Mouse (Mus musculus): ENCODE results near the gene Atxn7l1. TPM values are rescaled to one million over a fixed set of nuclear protein-coding genes. Genes with fewer than 3 reads are reported as not detected.
A peak's percentile ranks its signal among the peaks of the same experiment; 100 is the strongest.

Gene Atxn7l1
- polyA plus RNA-seq, 1 experiment from 2014 or later, result 16.0 TPM

DNA sequence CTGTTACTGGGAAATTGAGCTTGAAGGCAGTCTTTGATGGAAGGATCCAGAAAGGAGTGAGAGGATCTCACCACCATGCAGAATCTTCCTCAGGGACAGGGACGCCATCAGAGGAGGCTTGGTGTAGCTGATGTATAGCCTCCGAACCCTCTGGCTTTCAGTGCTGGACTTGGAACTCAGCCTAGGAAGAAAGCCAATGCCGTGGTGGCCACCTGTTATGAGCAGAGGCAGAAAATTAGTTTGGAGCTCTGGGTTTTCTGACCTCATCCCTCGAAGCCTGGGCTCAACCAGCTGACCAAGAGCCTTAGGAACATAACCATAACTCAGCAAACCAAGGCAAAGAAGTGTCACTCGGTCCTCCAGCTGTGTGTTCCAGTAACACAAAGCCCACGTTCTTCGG lies 71.9 kb downstream of the Atxn7l1 start:
- Histone ChIP-seq H3K27ac (ENCODE audit: low read depth, low read length) (0 out of 2 replicates have a peak overlapping the region, but pooled peaks have one; percentile 13), H3K4me1 (replicated peaks; ENCODE audit: control insufficient read depth, insufficient read depth, low read length) (peaks cover 2% of the 10 kb centered on the region; the same call in 1 of the 2 replicates), H3K9ac (ENCODE audit: low read length) (no peak overlapping the region), H3K9me3 (ENCODE audit: control insufficient read depth, low read length) (no peaks in the 10 kb centered on the region), H3K36me3 (ENCODE audit: control insufficient read depth, insufficient read depth, low read length) (no peaks in the 10 kb centered on the region), H3K27me3 (ENCODE audit: control insufficient read depth, insufficient read depth, low read length) (no peaks in the 10 kb centered on the region), H3K4me3 (ENCODE audit: low read depth, low read length) (no peak overlapping the region), H3K4me2 (ENCODE audit: low read depth, low read length, severe bottlenecking) (no peak overlapping the region)
- ATAC-seq (replicated peaks; ENCODE audit: low FRiP score) (no peak), DNase-seq (ENCODE audit: low spot score) (no peak)
- whole genome bisulfite sequencing, result 91% methylated on average over 7 of the region's 7 CpGs

DNA sequence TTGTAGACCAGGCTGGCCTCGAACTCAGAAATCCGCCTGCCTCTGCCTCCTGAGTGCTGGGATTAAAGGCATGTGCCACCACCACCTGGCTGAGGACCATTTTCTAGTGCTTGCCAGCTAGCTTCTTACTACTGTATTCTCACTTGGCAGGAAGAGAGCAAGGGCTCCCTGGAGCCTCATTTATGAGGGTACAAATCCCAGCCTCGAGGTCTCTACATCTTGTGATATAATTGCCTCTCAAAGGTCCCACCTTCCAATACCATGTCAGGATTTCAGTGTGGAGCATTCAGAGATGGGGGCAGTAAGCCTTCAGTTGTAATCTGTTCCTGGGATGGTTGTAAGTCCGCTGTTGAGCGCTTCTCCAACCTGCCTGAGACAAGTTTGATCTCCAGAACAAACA lies 72.6 kb downstream of the Atxn7l1 start:
- no peak overlapping the region for H3K4me3 ChIP-seq (ENCODE audit: low read depth, low read length)
- ATAC-seq (replicated peaks; ENCODE audit: low FRiP score), result peak; percentile 30

DNA sequence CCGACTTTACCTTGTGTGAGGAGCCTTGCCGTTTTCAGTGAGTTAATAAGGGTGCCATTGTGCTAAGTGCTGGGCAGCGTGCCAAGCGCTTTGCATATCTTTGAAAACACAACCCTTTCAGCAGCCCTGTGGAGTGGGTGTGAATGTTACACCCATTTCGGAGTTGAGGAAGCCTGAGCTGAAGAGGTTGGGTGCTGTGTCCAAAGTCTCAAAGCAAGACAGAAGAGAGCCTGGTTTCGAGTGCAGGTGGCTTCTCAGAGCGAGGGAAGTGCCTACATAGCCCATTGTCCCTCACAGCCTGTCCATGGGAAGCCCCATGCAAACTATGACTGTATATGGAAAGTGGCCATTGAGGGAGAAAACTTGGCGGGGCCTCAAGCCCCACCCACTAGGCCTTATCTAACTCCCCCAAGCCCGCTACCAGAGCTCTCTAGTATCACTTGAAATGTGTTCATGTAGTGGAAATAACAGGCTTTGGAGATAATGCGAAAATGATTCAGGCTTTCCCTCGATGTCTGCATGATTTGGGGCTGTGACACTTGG lies 73.1 kb downstream of the Atxn7l1 start:
- WGBS, result 61% methylated on average over 11 of the region's 11 CpGs
- Histone ChIP-seq H3K9me3 (ENCODE audit: control insufficient read depth, low read length) (no peaks in the 10 kb centered on the region), H3K9ac (ENCODE audit: low read length) (no peak overlapping the region), H3K27me3 (ENCODE audit: control insufficient read depth, insufficient read depth, low read length) (no peaks in the 10 kb centered on the region), H3K27ac (ENCODE audit: low read depth, low read length) (peak overlapping the region; percentile 65; the same call in 1 of the 2 replicates), H3K4me1 (replicated peaks; ENCODE audit: control insufficient read depth, insufficient read depth, low read length) (peaks cover 12% of the 10 kb centered on the region), H3K4me2 (ENCODE audit: low read depth, low read length, severe bottlenecking) (no peak overlapping the region), H3K4me3 (ENCODE audit: low read depth, low read length) (no peak overlapping the region), H3K36me3 (ENCODE audit: control insufficient read depth, insufficient read depth, low read length) (no peaks in the 10 kb centered on the region)
- ATAC-seq (replicated peaks; ENCODE audit: low FRiP score) (peak; percentile 70), DNase-seq (ENCODE audit: low spot score) (peak; percentile 74)

More for the DNA sequence above, 72.6 kb downstream of the Atxn7l1 start:
- no peak overlapping the region for H3K9ac ChIP-seq (ENCODE audit: low read length)
- DNase-seq (ENCODE audit: low spot score), result no peak
- 72% methylated on average over 5 of the region's 5 CpGs for WGBS
- no peaks in the 10 kb centered on the region for H3K9me3 ChIP-seq (ENCODE audit: control insufficient read depth, low read length)
- no peak overlapping the region for H3K4me2 ChIP-seq (ENCODE audit: low read depth, low read length, severe bottlenecking)
- no peaks in the 10 kb centered on the region for H3K36me3 ChIP-seq (ENCODE audit: control insufficient read depth, insufficient read depth, low read length)
- no peaks in the 10 kb centered on the region for H3K27me3 ChIP-seq (ENCODE audit: control insufficient read depth, insufficient read depth, low read length)
- H3K27ac ChIP-seq (ENCODE audit: low read depth, low read length), result 0 out of 2 replicates have a peak overlapping the region, but pooled peaks have one; percentile 13
- H3K4me1 ChIP-seq (replicated peaks; ENCODE audit: control insufficient read depth, insufficient read depth, low read length), result peaks cover 7% of the 10 kb centered on the region; the same call in 1 of the 2 replicates

- DNase-seq (ENCODE audit: low spot score) (no peak), ATAC-seq (replicated peaks; ENCODE audit: low FRiP score) (no peak)
- no peak overlapping the region for H3K9ac ChIP-seq (ENCODE audit: low read length)
- no peak overlapping the region for H3K4me3 ChIP-seq (ENCODE audit: low read depth, low read length)
- H3K4me1 ChIP-seq (replicated peaks; ENCODE audit: control insufficient read depth, insufficient read depth, low read length), result peaks cover 12% of the 10 kb centered on the region
- H3K36me3 ChIP-seq (ENCODE audit: control insufficient read depth, insufficient read depth, low read length), result no peaks in the 10 kb centered on the region
- H3K27ac ChIP-seq (ENCODE audit: low read depth, low read length), result no peak overlapping the region
- 82% methylated on average over 7 of the region's 7 CpGs for WGBS
- H3K27me3 ChIP-seq (ENCODE audit: control insufficient read depth, insufficient read depth, low read length), result no peaks in the 10 kb centered on the region
- H3K9me3 ChIP-seq (ENCODE audit: control insufficient read depth, low read length), result no peaks in the 10 kb centered on the region
- no peak overlapping the region for H3K4me2 ChIP-seq (ENCODE audit: low read depth, low read length, severe bottlenecking)
These were observed 74.7 kb downstream of the Atxn7l1 start for GRCm38 (mm10) chr12:33222187-33222586.

- 33% methylated on average over 11 of the region's 11 CpGs for WGBS
- Histone ChIP-seq H3K4me2 (ENCODE audit: low read depth, low read length, severe bottlenecking) (peak overlapping the region; percentile 3; the same call in 1 of the 2 replicates), H3K27me3 (ENCODE audit: control insufficient read depth, insufficient read depth, low read length) (no peaks in the 10 kb centered on the region), H3K27ac (ENCODE audit: low read depth, low read length) (peak overlapping the region; percentile 62), H3K9me3 (ENCODE audit: control insufficient read depth, low read length) (no peaks in the 10 kb centered on the region), H3K36me3 (ENCODE audit: control insufficient read depth, insufficient read depth, low read length) (no peaks in the 10 kb centered on the region), H3K4me1 (replicated peaks; ENCODE audit: control insufficient read depth, insufficient read depth, low read length) (peaks cover 12% of the 10 kb centered on the region), H3K4me3 (ENCODE audit: low read depth, low read length) (no peak overlapping the region), H3K9ac (ENCODE audit: low read length) (peak overlapping the region; percentile 32; the same call in 1 of the 2 replicates)
- peak; percentile 82 for ATAC-seq (replicated peaks; ENCODE audit: low FRiP score)
- DNase-seq (ENCODE audit: low spot score), result peak; percentile 68
These were observed 77.6 kb downstream of the Atxn7l1 start for GRCm38 (mm10) chr12:33225117-33225541.

- no peaks in the 10 kb centered on the region for H3K27me3 ChIP-seq (ENCODE audit: control insufficient read depth, insufficient read depth, low read length)
- WGBS, result 80% methylated on average over 1 of the region's 1 CpGs
- ATAC-seq (replicated peaks; ENCODE audit: low FRiP score), result no peak
- H3K4me1 ChIP-seq (replicated peaks; ENCODE audit: control insufficient read depth, insufficient read depth, low read length), result peaks cover 12% of the 10 kb centered on the region
- H3K27ac ChIP-seq (ENCODE audit: low read depth, low read length), result no peak overlapping the region
- no peak overlapping the region for H3K4me3 ChIP-seq (ENCODE audit: low read depth, low read length)
- no peaks in the 10 kb centered on the region for H3K36me3 ChIP-seq (ENCODE audit: control insufficient read depth, insufficient read depth, low read length)
- DNase-seq (ENCODE audit: low spot score), result no peak
- H3K4me2 ChIP-seq (ENCODE audit: low read depth, low read length, severe bottlenecking), result no peak overlapping the region
- no peaks in the 10 kb centered on the region for H3K9me3 ChIP-seq (ENCODE audit: control insufficient read depth, low read length)
- H3K9ac ChIP-seq (ENCODE audit: low read length), result no peak overlapping the region
These were observed 78.5 kb downstream of the Atxn7l1 start for GRCm38 (mm10) chr12:33225978-33226377.

GRCm38 (mm10) chr12:33226596-33226995 lies 79.1 kb downstream of the Atxn7l1 start:
- peaks cover 12% of the 10 kb centered on the region for H3K4me1 ChIP-seq (replicated peaks; ENCODE audit: control insufficient read depth, insufficient read depth, low read length)
- H3K36me3 ChIP-seq (ENCODE audit: control insufficient read depth, insufficient read depth, low read length), result no peaks in the 10 kb centered on the region
- H3K9ac ChIP-seq (ENCODE audit: low read length), result no peak overlapping the region
- no peak overlapping the region for H3K4me3 ChIP-seq (ENCODE audit: low read depth, low read length)
- no peaks in the 10 kb centered on the region for H3K9me3 ChIP-seq (ENCODE audit: control insufficient read depth, low read length)
- no peak overlapping the region for H3K27ac ChIP-seq (ENCODE audit: low read depth, low read length)
- DNase-seq (ENCODE audit: low spot score) (no peak), ATAC-seq (replicated peaks; ENCODE audit: low FRiP score) (no peak)
- H3K4me2 ChIP-seq (ENCODE audit: low read depth, low read length, severe bottlenecking), result no peak overlapping the region
- 78% methylated on average over 6 of the region's 10 CpGs for WGBS
- H3K27me3 ChIP-seq (ENCODE audit: control insufficient read depth, insufficient read depth, low read length), result no peaks in the 10 kb centered on the region

GRCm38 (mm10) chr12:33235314-33235713 lies 87.8 kb downstream of the Atxn7l1 start:
- 91% methylated on average over 4 of the region's 4 CpGs for WGBS
- Histone ChIP-seq H3K4me3 (ENCODE audit: low read depth, low read length) (no peak overlapping the region), H3K27ac (ENCODE audit: low read depth, low read length) (no peak overlapping the region), H3K27me3 (ENCODE audit: control insufficient read depth, insufficient read depth, low read length) (no peaks in the 10 kb centered on the region), H3K4me1 (replicated peaks; ENCODE audit: control insufficient read depth, insufficient read depth, low read length) (no peaks in the 10 kb centered on the region), H3K4me2 (ENCODE audit: low read depth, low read length, severe bottlenecking) (no peak overlapping the region), H3K9ac (ENCODE audit: low read length) (no peak overlapping the region), H3K9me3 (ENCODE audit: control insufficient read depth, low read length) (no peaks in the 10 kb centered on the region), H3K36me3 (ENCODE audit: control insufficient read depth, insufficient read depth, low read length) (no peaks in the 10 kb centered on the region)
- DNase-seq (ENCODE audit: low spot score) (no peak), ATAC-seq (replicated peaks; ENCODE audit: low FRiP score) (no peak)

- DNase-seq (ENCODE audit: low spot score) (no peak), ATAC-seq (replicated peaks; ENCODE audit: low FRiP score) (no peak)
- H3K9ac ChIP-seq (ENCODE audit: low read length), result no peak overlapping the region
- no peak overlapping the region for H3K27ac ChIP-seq (ENCODE audit: low read depth, low read length)
- no peaks in the 10 kb centered on the region for H3K27me3 ChIP-seq (ENCODE audit: control insufficient read depth, insufficient read depth, low read length)
- no peak overlapping the region for H3K4me3 ChIP-seq (ENCODE audit: low read depth, low read length)
- no peaks in the 10 kb centered on the region for H3K36me3 ChIP-seq (ENCODE audit: control insufficient read depth, insufficient read depth, low read length)
- WGBS, result 81% methylated on average over 13 of the region's 13 CpGs
- H3K9me3 ChIP-seq (ENCODE audit: control insufficient read depth, low read length), result no peaks in the 10 kb centered on the region
- no peak overlapping the region for H3K4me2 ChIP-seq (ENCODE audit: low read depth, low read length, severe bottlenecking)
- no peaks in the 10 kb centered on the region for H3K4me1 ChIP-seq (replicated peaks; ENCODE audit: control insufficient read depth, insufficient read depth, low read length)
These were observed 88.4 kb downstream of the Atxn7l1 start for GRCm38 (mm10) chr12:33235771-33236323.
